Mouse (Mus musculus): Measurements from ENCODE around the gene Dgkh.

GRCm38 (mm10) chr14:78548807-78549206 lies 183.8 kb downstream of the Dgkh start:
- no peak for TF ChIP-seq POLR2A (IDR thresholded peaks at IDR 0.05; ENCODE audit: borderline replicate concordance, low read depth, low read length)
- no peak for TF ChIP-seq CTCF (IDR thresholded peaks at IDR 0.05; ENCODE audit: low read depth, low read length)
